Mouse (Mus musculus) cerebellum, postnatal 25 days (tissue): ENCODE measurements around the gene Rexo4.

Experiments used
- DNase-seq, 2 experiments: peaks; one replicate each; pipeline ENCODE4 v3.0.0; 2021; ENCODE audit warnings: mixed read lengths in 2 of 2

Rexo4 gene

GRCm38 (mm10) chr2:26943253-26943652 lies 20.9 kb downstream of the Rexo4 start:
- DNase-seq = no peak

- no peak for DNase-seq
Observed at GRCm38 (mm10) chr2:26941539-26941938, 22.6 kb downstream of the Rexo4 start.

- no peak for DNase-seq
Observed at GRCm38 (mm10) chr2:26936425-26936824, 27.8 kb downstream of the Rexo4 start.

- no peak for DNase-seq
Observed at GRCm38 (mm10) chr2:26935286-26935685, 28.9 kb downstream of the Rexo4 start.

- peak; percentile 94 to 98 for DNase-seq
Observed at GRCm38 (mm10) chr2:26933304-26934055, 30.7 kb downstream of the Rexo4 start, which contains the start of the genes Surf4 and Stkld1. Gene Surf4, minus strand, starts transcription at chr2:26933928. Gene Stkld1, plus strand, starts transcription at chr2:26934047.

- peak in 1 of 2 experiments; percentile 69 for DNase-seq
Observed at GRCm38 (mm10) chr2:26932473-26933303, 31.5 kb downstream of the Rexo4 start.

- DNase-seq = peak; percentile 66 to 84
Observed at GRCm38 (mm10) chr2:26930390-26930789, 33.8 kb downstream of the Rexo4 start.

GRCm38 (mm10) chr2:26927745-26928476 lies 36.3 kb downstream of the Rexo4 start:
- no peak for DNase-seq

GRCm38 (mm10) chr2:26921784-26922183 lies 42.4 kb downstream of the Rexo4 start:
- no peak for DNase-seq

GRCm38 (mm10) chr2:26920190-26920855 lies 43.9 kb downstream of the Rexo4 start:
- DNase-seq = no peak

GRCm38 (mm10) chr2:26919684-26920083 lies 44.5 kb downstream of the Rexo4 start:
- no peak for DNase-seq

GRCm38 (mm10) chr2:26916738-26917137 lies 47.4 kb downstream of the Rexo4 start:
- DNase-seq = no peak

- peak; percentile 87 for DNase-seq
Observed at GRCm38 (mm10) chr2:26915927-26916728, 48.1 kb downstream of the Rexo4 start, which contains the start of the genes Surf2 and Surf1. Gene Surf2, plus strand, starts transcription at chr2:26916367. Gene Surf1, minus strand, starts transcription at chr2:26916530.

GRCm38 (mm10) chr2:26914148-26914941 lies 49.8 kb downstream of the Rexo4 start:
- no peak for DNase-seq

GRCm38 (mm10) chr2:26913416-26914147 lies 50.6 kb downstream of the Rexo4 start:
- DNase-seq = no peak

- no peak for DNase-seq
Observed at GRCm38 (mm10) chr2:26912253-26912770, 51.9 kb downstream of the Rexo4 start.

GRCm38 (mm10) chr2:26910994-26911765 lies 53.0 kb downstream of the Rexo4 start:
- peak in 1 of 2 experiments; percentile 72 for DNase-seq

- DNase-seq = peak; percentile 100
Observed at GRCm38 (mm10) chr2:26910124-26910993, 53.8 kb downstream of the Rexo4 start, which contains the start of the genes Med22 and Rpl7a. Gene Med22, minus strand, starts transcription at chr2:26910677. Gene Rpl7a, plus strand, starts transcription at chr2:26910764.
